25 mouse cellular contexts compared by ENCODE assay signal in the genomic region with DNA sequence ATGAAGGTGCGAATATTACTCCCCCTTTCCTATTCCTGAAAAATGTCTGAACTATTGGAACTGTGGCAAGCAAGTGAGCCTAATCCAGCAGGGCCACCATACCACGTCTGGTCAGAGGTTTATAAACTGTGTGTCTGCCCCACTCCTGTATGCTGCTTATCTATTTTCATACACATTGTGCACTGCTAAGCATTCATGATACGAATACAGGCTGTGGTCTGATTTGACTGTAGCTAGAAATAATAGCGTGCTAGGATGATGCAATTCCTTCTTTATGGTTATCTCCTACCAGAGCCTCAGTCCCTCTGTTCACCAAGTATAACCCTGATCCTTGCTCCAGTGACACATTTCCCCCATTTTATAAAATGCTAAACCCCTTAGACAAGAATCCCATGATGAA.
DNase-seq lines count a peak whose midpoint lies in the region; ATAC-seq and TF ChIP-seq lines count a peak whose summit lies in the region.
"Had no signal": no experiment of that assay in that cellular context is flagged by ENCODE, and none has a peak within 500 bp of the region (broad histone marks: within the 10 kb centered on the region; RNA-seq: fewer than 3 reads in every experiment).

No protein-coding gene starts in this region.

- H3K36me3 ChIP-seq in liver, embryonic 14.5 days (replicated peaks; ENCODE audit: control insufficient read depth, insufficient read depth, low read depth) = no peaks in the 10 kb centered on the region
- H3K36me3 ChIP-seq in hindbrain, embryonic 10.5 days = no peaks in the 10 kb centered on the region
- H3K36me3 ChIP-seq: embryonic facial prominence, embryonic 10.5 days; heart, embryonic 10.5 days; hindbrain, embryonic 13.5 days had no signal

- TF ChIP-seq CTCF in liver, embryonic 14.5 days (IDR thresholded peaks at IDR 0.05; ENCODE audit: low read depth) = no peak

- H3K4me2 ChIP-seq in liver, embryonic 14.5 days (ENCODE audit: low read depth) = no peak overlapping the region
- H3K4me2 ChIP-seq: hindbrain, embryonic 13.5 days had no signal

- H3K27ac ChIP-seq in liver, embryonic 14.5 days = no peak overlapping the region
- H3K27ac ChIP-seq in hindbrain, embryonic 10.5 days = no peak overlapping the region
- H3K27ac ChIP-seq: embryonic facial prominence, embryonic 10.5 days; forebrain, embryonic 10.5 days; heart, embryonic 10.5 days; hindbrain, embryonic 13.5 days; hindbrain, postnatal 0 days had no signal

- no peak for TF ChIP-seq EP300 in liver, embryonic 14.5 days (IDR thresholded peaks at IDR 0.05; ENCODE audit: low read depth)

- WGBS in liver, embryonic 14.5 days (ENCODE audit: insufficient replicate concordance) = 30% methylated on average over 4 of the region's 4 CpGs
- WGBS in hindbrain, embryonic 10.5 days = 93% methylated on average over 4 of the region's 4 CpGs

- H3K4me1 ChIP-seq in liver, embryonic 14.5 days (replicated peaks; ENCODE audit: control insufficient read depth in 2 of 2, insufficient read depth in 2 of 2, low read length in 1 of 2) = peaks cover 0 to 4% of the 10 kb centered on the region in 2 experiments; a peak in 2 of 4 replicates
- peaks cover 33% of the 10 kb centered on the region for H3K4me1 ChIP-seq in hindbrain, embryonic 10.5 days (replicated peaks)

- H3K27me3 ChIP-seq in liver, embryonic 14.5 days (ENCODE audit: control insufficient read depth, insufficient read depth, low read length) = no peaks in the 10 kb centered on the region
- H3K27me3 ChIP-seq in hindbrain, embryonic 10.5 days (ENCODE audit: insufficient read depth, poor library complexity, severe bottlenecking) = no peaks in the 10 kb centered on the region
- H3K27me3 ChIP-seq: CH12.LX; hindbrain, embryonic 13.5 days had no signal

- no peak overlapping the region for H3K9ac ChIP-seq in liver, embryonic 14.5 days (replicated peaks)
- H3K9ac ChIP-seq: hindbrain, embryonic 13.5 days had no signal

- peak; percentile 79 for ATAC-seq in liver, embryonic 14.5 days (ENCODE audit: insufficient read depth)
- ATAC-seq in megakaryocyte progenitor cell, adult 5-6 weeks (replicated peaks; ENCODE audit: poor library complexity) = peak; percentile 92
- ATAC-seq: forebrain, embryonic 14.5 days; hindbrain, postnatal 0 days had no signal

- H3K9me3 ChIP-seq in liver, embryonic 14.5 days (ENCODE audit: control insufficient read depth, low read length) = no peaks in the 10 kb centered on the region
- no peaks in the 10 kb centered on the region for H3K9me3 ChIP-seq in hindbrain, embryonic 10.5 days
- H3K9me3 ChIP-seq: embryonic facial prominence, embryonic 10.5 days; forebrain, embryonic 10.5 days; heart, embryonic 10.5 days; hindbrain, embryonic 13.5 days had no signal

- H3K4me3 ChIP-seq in liver, embryonic 14.5 days (ENCODE audit: insufficient read depth in 1 of 2, low read depth in 2 of 2, low read length in 2 of 2) = no peak overlapping the region
- H3K4me3 ChIP-seq in hindbrain, embryonic 10.5 days = no peak overlapping the region
- H3K4me3 ChIP-seq: embryonic facial prominence, embryonic 10.5 days; erythroblast, embryonic 14.5 days; forebrain, embryonic 10.5 days; heart, embryonic 10.5 days; hindbrain, embryonic 13.5 days had no signal

- peak; percentile 50 for DNase-seq in 416B (ENCODE audit: low read depth)
- peak; percentile 8 for DNase-seq in c-Kit-positive CD71-positive TER-119-positive erythroid progenitor cells, embryonic 14.5 days (ENCODE audit: low spot score)
- no peak for DNase-seq in liver, embryonic 14.5 days (ENCODE audit: low read depth in 3 of 3, low spot score in 3 of 3)
- no peak for DNase-seq in cerebellum, adult 11 months
- DNase-seq in frontal cortex, postnatal 36 days (ENCODE audit: low spot score in 2 of 2) = no peak
- no peak for DNase-seq in hindbrain, embryonic 10.5 days (ENCODE audit: low spot score)
- no peak for DNase-seq in right cerebral cortex, postnatal 4 days
- DNase-seq: adrenal gland, adult 2 months; adrenal gland, postnatal 25 days; cerebellum, adult 11-12 months; cerebellum, adult 9-10 months; cerebellum, postnatal 25 days; gastrocnemius, postnatal 10 days; heart, adult 18-20 months; heart, postnatal 10 days; heart, postnatal 4 days had no signal

Comparison
In these comparisons a context has a peak if more than half of its experiments do, and no peak if none do; other contexts are left out.
1. DNase-seq: peak in 416B (single experiment) and c-Kit-positive CD71-positive TER-119-positive erythroid progenitor cells, embryonic 14.5 days (single experiment); none in liver, embryonic 14.5 days (0 of 3), cerebellum, adult 11 months (single experiment), frontal cortex, postnatal 36 days (0 of 2), hindbrain, embryonic 10.5 days (single experiment) and right cerebral cortex, postnatal 4 days (single experiment).